Mouse (Mus musculus) stomach, embryonic 16.5 days (tissue): Measurements from ENCODE around the gene Syne3. TPM values are rescaled to one million over a fixed set of nuclear protein-coding genes. Genes with fewer than 3 reads are reported as not detected.
A peak's percentile ranks its signal among the peaks of the same experiment; 100 is the strongest.

Experiments used
- ATAC-seq: fragments of 200-750 bp; cut with Nextera tagmentation; 2 replicates; pipeline ENCODE4 v1.8.0; 2017; ENCODE audit warnings: moderate number of reproducible peaks, moderate TSS enrichment; ENCODE audit not compliant: insufficient read depth, low FRiP score
- H3K27ac ChIP-seq: fragments of 300-500 bp; sonication (generic); 2 replicates; pipeline ENCODE4 v1.5.1; 2014; ENCODE audit warnings: low read length
- H3K27me3 ChIP-seq: fragments of 300-500 bp; sonication (generic); 2 replicates; pipeline ENCODE4 v1.6.1; 2014; ENCODE audit warnings: low read length, control low read depth, mixed read lengths; ENCODE audit not compliant: control insufficient read depth, insufficient read depth
- H3K36me3 ChIP-seq: fragments of 300-500 bp; sonication (generic); 2 replicates; pipeline ENCODE4 v1.6.1; 2014; ENCODE audit warnings: low read length; ENCODE audit not compliant: control insufficient read depth, insufficient read depth
- H3K4me1 ChIP-seq: fragments of 300-500 bp; sonication (generic); 2 replicates; pipeline ENCODE4 v1.6.1; 2014; ENCODE audit warnings: low read length, control low read depth, mixed read lengths; ENCODE audit not compliant: control insufficient read depth, insufficient read depth
- H3K4me2 ChIP-seq: fragments of 300-500 bp; sonication (generic); 2 replicates; pipeline ENCODE4 v1.6.1; 2014; ENCODE audit warnings: low read depth, low read length, mixed read lengths
- H3K4me3 ChIP-seq: fragments of 300-500 bp; sonication (generic); replicated peaks from 2 replicates; pipeline ENCODE4 v1.5.1; 2014; ENCODE audit warnings: mild to moderate bottlenecking, low read length
- H3K9ac ChIP-seq: fragments of 300-500 bp; sonication (generic); 2 replicates; pipeline ENCODE4 v1.6.1; 2014; ENCODE audit warnings: low read length
- H3K9me3 ChIP-seq: fragments of 300-500 bp; sonication (generic); replicated peaks from 2 replicates; pipeline ENCODE4 v1.6.1; 2016; ENCODE audit warnings: low read length, control low read depth; ENCODE audit not compliant: control insufficient read depth
- WGBS: fragments of 180-500 bp; shearing (Covaris S2); extraction: QIAGEN DNeasy Blood & Tissue Kit; methylation state at CpG from one replicate; pipeline ENCODE4 v1.1.7; 2014; 5-methylcytosine and 5-hydroxymethylcytosine counted together
- polyA plus RNA-seq: library from polyadenylated mRNA; unstranded; fragments of >200 nt; fragmentation: Nextera tagmentation; extraction: Ambion mirVana; gene quantifications from 2 replicates; pipeline ENCODE4 v1.2.1, GENCODE M21; 2015

Gene Syne3
- polyA plus RNA-seq, 1 experiment from 2014 or later: 0.81 TPM

DNA sequence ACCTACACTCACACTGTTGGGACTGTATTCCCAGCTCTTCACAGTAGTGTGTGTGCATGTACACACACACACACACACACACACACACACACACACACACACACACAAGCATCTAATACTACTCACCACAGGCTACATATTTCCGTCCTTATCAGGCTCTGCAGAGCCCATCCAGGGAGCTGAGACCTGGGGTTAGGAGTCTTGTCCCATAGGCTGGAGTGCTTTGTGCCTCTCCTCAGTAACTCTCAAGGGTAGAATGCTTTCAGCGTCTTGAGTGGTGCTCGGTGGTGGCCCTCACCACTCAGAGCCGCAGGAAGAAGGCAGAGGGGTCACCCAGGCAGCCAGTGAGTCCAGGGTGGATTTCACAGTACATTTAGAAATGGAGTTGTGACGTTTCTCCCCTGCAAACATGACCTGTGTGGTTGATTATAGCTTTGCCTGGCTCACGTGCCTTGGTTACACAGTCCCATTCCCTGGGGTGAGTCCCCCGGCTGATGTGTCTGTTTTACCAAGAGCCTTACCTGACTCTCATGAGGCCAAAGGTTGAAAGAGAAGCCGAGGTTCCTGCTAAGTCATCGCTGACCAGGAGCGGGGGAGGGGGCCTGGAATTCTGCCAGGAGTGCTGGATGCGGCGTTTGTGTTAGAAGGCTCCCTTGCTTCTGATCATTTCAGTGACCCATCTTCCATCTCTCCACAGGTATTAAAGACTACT lies 30.1 kb upstream of the Syne3 start:
- Histone ChIP-seq H3K27ac (no peak overlapping the region), H3K27me3 (no peaks in the 10 kb centered on the region), H3K9ac (no peak overlapping the region), H3K9me3 (no peaks in the 10 kb centered on the region), H3K4me1 (peaks cover 20% of the 10 kb centered on the region), H3K4me2 (no peak overlapping the region), H3K4me3 (no peak overlapping the region), H3K36me3 (peaks cover 5% of the 10 kb centered on the region)
- ATAC-seq: no peak
- WGBS: 37% methylated on average over 12 of the region's 12 CpGs

DNA sequence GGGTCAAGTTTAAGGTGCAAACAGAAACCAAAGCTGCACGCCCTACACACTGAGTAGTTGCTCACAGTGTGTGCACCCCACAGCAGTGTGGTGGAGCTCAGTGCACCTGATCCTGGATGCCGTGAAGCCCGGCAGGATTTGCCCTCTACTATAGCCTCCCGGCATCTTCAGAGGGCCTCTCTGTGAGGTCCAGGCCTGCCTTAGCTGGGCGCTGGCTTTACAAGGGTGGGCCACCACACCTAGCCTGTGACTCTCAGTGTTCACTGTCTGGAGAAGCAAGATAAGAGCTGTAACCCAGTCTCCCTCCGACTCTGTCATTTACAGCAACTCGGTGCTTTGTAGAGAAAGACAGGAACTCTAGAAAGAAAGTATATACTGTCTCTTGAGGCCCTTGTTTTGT lies 29.3 kb upstream of the Syne3 start:
- no peak overlapping the region for H3K4me3 ChIP-seq
- WGBS: 51% methylated on average over 7 of the region's 7 CpGs
- H3K4me2 ChIP-seq: 0 out of 2 replicates have a peak overlapping the region, but pooled peaks have one; percentile 5
- no peak overlapping the region for H3K9ac ChIP-seq
- ATAC-seq: peak; percentile 65
- no peaks in the 10 kb centered on the region for H3K27me3 ChIP-seq
- H3K36me3 ChIP-seq: peaks cover 5% of the 10 kb centered on the region
- 0 out of 2 replicates have a peak overlapping the region, but pooled peaks have one; percentile 25 for H3K27ac ChIP-seq
- no peaks in the 10 kb centered on the region for H3K9me3 ChIP-seq
- peaks cover 28% of the 10 kb centered on the region for H3K4me1 ChIP-seq

DNA sequence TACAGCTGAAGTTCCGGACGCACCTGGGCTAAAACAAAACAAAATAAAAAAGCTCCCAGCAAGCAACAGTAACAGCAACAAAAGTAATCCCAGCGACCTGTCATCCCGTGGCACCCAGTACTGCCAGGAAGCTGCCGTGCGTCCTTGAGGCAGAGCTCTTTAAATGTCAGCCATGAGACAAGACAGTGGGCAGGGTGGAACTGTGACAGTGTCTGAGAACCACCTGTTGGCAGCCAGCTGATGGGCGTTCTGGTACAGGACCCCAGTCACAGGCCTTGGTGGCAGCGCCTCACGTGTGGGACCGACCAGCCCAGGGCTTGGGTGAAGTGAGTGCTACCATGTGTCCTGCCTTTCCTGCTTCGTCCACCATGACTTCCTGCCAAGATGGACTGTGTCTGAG lies 28.6 kb upstream of the Syne3 start:
- Histone ChIP-seq H3K9me3 (no peaks in the 10 kb centered on the region), H3K4me2 (no peak overlapping the region), H3K4me3 (no peak overlapping the region), H3K27me3 (no peaks in the 10 kb centered on the region), H3K27ac (0 out of 2 replicates have a peak overlapping the region, but pooled peaks have one; percentile 25), H3K4me1 (peaks cover 35% of the 10 kb centered on the region), H3K36me3 (peaks cover 5% of the 10 kb centered on the region), H3K9ac (peak overlapping the region; percentile 1; the same call in 1 of the 2 replicates)
- 84% methylated on average over 11 of the region's 11 CpGs for WGBS
- no peak for ATAC-seq

GRCm38 (mm10) chr12:105034130-105034769 lies 24.6 kb upstream of the Syne3 start:
- 59% methylated on average over 14 of the region's 14 CpGs for WGBS
- H3K4me1 ChIP-seq: peaks cover 40% of the 10 kb centered on the region
- H3K36me3 ChIP-seq: no peaks in the 10 kb centered on the region
- no peak overlapping the region for H3K27ac ChIP-seq
- no peak for ATAC-seq
- peak overlapping the region; percentile 91 for H3K4me2 ChIP-seq
- H3K4me3 ChIP-seq: peak overlapping the region; percentile 94
- no peaks in the 10 kb centered on the region for H3K9me3 ChIP-seq
- H3K27me3 ChIP-seq: no peaks in the 10 kb centered on the region
- H3K9ac ChIP-seq: peak overlapping the region; percentile 89

DNA sequence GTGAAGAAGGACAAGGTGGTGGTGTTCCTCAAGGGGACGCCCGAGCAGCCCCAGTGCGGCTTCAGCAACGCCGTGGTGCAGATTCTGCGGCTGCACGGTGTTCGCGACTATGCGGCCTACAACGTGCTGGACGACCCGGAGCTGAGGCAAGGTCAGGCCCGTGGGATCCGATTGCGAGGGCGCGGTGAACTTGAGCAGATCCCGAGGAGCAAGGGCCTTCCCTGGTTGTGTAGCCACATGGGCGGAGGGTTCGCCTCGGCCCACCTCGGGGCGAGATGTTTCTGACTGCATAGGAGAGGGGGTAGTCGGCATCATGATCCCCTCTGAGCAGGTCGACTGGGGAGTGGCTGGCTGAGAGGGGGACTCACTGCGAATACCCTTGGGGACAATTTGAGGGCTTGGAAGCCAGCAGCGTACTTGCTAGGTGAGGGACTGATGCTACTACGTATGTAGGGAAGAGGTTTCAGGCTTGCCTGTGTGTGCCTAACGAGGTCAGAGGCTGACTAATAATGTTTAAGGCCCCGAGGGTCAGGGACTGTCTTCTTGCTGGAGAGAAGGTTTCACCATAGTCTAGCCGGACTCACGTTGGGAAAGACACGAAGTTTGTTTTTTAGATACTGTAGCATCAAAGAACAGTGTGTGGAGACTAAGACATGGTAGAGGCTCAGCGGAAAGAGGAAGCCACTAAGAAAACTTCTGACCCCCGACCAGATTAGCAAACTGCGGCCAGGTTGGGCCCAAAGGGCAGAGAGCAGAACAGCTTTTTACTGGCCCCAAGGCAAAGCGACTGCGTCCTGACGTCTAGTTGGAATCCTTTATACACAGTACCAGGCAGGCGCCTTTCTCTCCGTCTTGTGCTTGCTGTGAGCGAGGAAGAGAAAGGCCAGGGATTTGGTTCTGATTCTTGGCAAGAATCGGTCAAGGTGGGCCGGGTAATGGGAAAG lies 23.5 kb upstream of the Syne3 start:
- WGBS: 3% methylated on average over 45 of the region's 45 CpGs
- Histone ChIP-seq H3K4me1 (peaks cover 34% of the 10 kb centered on the region), H3K27ac (peak overlapping the region; percentile 74; the same call in 1 of the 2 replicates), H3K36me3 (no peaks in the 10 kb centered on the region), H3K4me2 (peak overlapping the region; percentile 91), H3K4me3 (peak overlapping the region; percentile 94), H3K9ac (peak overlapping the region; percentile 89), H3K27me3 (no peaks in the 10 kb centered on the region), H3K9me3 (no peaks in the 10 kb centered on the region)
- peak; percentile 20 for ATAC-seq

DNA sequence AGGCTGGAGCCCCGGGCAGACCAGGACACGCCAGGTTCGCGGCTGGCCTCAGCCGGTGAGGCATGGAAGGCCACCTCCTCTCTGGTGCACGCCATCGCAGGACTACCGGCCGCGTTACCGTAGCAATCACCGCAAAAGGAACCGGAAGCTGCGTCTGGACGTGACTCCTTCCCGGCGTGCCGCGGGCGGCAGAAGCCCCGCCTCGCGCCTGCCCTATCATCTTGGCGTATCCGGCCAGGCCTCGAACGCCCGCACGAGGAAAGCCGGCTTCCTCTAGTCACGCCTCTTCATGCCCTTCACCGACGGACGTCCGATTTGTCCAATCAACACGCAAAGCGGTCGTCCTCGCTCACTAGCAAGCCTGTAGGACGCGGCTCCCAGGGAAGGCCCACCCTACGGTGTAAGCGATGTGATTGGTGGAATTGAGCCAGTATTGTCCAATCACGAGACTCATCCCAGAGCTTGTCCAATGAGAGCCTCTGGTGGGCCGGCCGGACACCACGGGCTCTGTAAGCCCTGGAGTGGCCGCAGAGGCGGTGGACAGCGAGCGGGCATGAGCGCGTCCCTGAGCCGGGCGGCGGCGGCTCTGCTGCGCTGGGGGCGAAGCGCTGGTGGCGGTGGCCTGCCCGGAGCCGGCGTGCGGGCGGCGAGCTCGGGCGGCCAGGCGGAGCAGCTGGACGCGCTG lies 22.7 kb upstream of the Syne3 start, which contains the start of gene Glrx5:
TSS of gene Glrx5 (plus strand) at position 542 of the 685 bp plus-strand sequence.
- under 1% methylated on average over 72 of the region's 72 CpGs for WGBS
- Histone ChIP-seq H3K4me1 (peaks cover 31% of the 10 kb centered on the region), H3K4me2 (peak within 1 kb of the TSS; percentile 93)

GRCm38 (mm10) chr12:105031081-105032058 lies 21.8 kb upstream of the Syne3 start:
- H3K4me1 ChIP-seq: peaks cover 31% of the 10 kb centered on the region
- peak overlapping the region; percentile 93 for H3K4me2 ChIP-seq
- no peak for ATAC-seq
- H3K9me3 ChIP-seq: no peaks in the 10 kb centered on the region
- peak overlapping the region; percentile 77 for H3K9ac ChIP-seq
- peak overlapping the region; percentile 94 for H3K4me3 ChIP-seq
- H3K27me3 ChIP-seq: no peaks in the 10 kb centered on the region
- H3K27ac ChIP-seq: peak overlapping the region; percentile 60; the same call in 1 of the 2 replicates
- WGBS: 6% methylated on average over 37 of the region's 37 CpGs
- no peaks in the 10 kb centered on the region for H3K36me3 ChIP-seq

More for the DNA sequence above, 22.7 kb upstream of the Syne3 start, which contains the start of gene Glrx5:
- H3K9me3 ChIP-seq: no peaks in the 10 kb centered on the region
- H3K9ac ChIP-seq: peak within 1 kb of the TSS; percentile 89
- peak within 1 kb of the TSS; percentile 94 for H3K4me3 ChIP-seq
- H3K27ac ChIP-seq: peak within 1 kb of the TSS; percentile 74; the same call in 1 of the 2 replicates
- H3K36me3 ChIP-seq: no peaks in the 10 kb centered on the region
- H3K27me3 ChIP-seq: no peaks in the 10 kb centered on the region
- peak; percentile 99 for ATAC-seq
